Mouse (Mus musculus) neural tube, embryonic 14.5 days (tissue): Measurements from ENCODE around the gene Tlr7. TPM values are rescaled to one million over a fixed set of nuclear protein-coding genes. Genes with fewer than 3 reads are reported as not detected.
"Not testable (repeated sequence)": the region's sequence is repeated elsewhere in the genome, so short reads cannot be mapped to it uniquely, and the experiment has no call there.

ENCODE experiments used
- ATAC-seq: fragments of 200-750 bp; cut with Nextera tagmentation; 2 replicates; pipeline ENCODE4 v1.8.0; 2017; ENCODE audit warnings: low read depth, mild to moderate bottlenecking, moderate TSS enrichment, moderate library complexity
- H3K27ac ChIP-seq: fragments of 300-500 bp; sonication (generic); 2 replicates; pipeline ENCODE4 v1.5.1; 2014; ENCODE audit warnings: low read depth, mild to moderate bottlenecking, control low read depth, low read length, moderate library complexity, mixed read lengths
- H3K27me3 ChIP-seq: fragments of 300-500 bp; sonication (generic); 2 replicates; pipeline ENCODE4 v1.6.1; 2014; ENCODE audit warnings: low read length; ENCODE audit not compliant: control insufficient read depth, insufficient read depth
- H3K36me3 ChIP-seq: fragments of 300-500 bp; sonication (generic); 2 replicates; pipeline ENCODE4 v1.6.1; 2014; ENCODE audit warnings: low read length, mixed read lengths; ENCODE audit not compliant: control insufficient read depth, insufficient read depth
- H3K4me1 ChIP-seq: fragments of 300-500 bp; sonication (generic); 2 replicates; pipeline ENCODE4 v1.6.1; 2014; ENCODE audit warnings: low read length; ENCODE audit not compliant: control insufficient read depth, insufficient read depth
- H3K4me2 ChIP-seq: fragments of 300-500 bp; sonication (generic); 2 replicates; pipeline ENCODE4 v1.6.1; 2014; ENCODE audit warnings: mild to moderate bottlenecking, low read depth, low read length, control low read depth
- H3K4me3 ChIP-seq: fragments of 300-500 bp; sonication (generic); 2 replicates; pipeline ENCODE4 v1.5.1; 2014; ENCODE audit warnings: low read depth, low read length, control low read depth, mixed read lengths
- H3K9ac ChIP-seq: fragments of 300-500 bp; sonication (generic); replicated peaks from 2 replicates; pipeline ENCODE4 v1.6.1; 2014; ENCODE audit warnings: low read depth, mild to moderate bottlenecking, control low read depth, low read length, mixed read lengths
- H3K9me3 ChIP-seq: fragments of 300-500 bp; sonication (generic); 2 replicates; pipeline ENCODE4 v1.6.1; 2016; ENCODE audit warnings: low read length; ENCODE audit not compliant: control insufficient read depth
- WGBS: fragments of 180-500 bp; shearing (Covaris S2); extraction: QIAGEN DNeasy Blood & Tissue Kit; methylation state at CpG from one replicate; pipeline ENCODE4 v1.1.7; 2014; 5-methylcytosine and 5-hydroxymethylcytosine counted together
- polyA plus RNA-seq: library from polyadenylated mRNA; unstranded; fragments of >200 nt; fragmentation: Nextera tagmentation; extraction: Ambion mirVana; gene quantifications from 2 replicates; pipeline ENCODE4 v1.2.1, GENCODE M21; 2014

Gene Tlr7
- 0.21 and 0.49 TPM in 2 replicates for polyA plus RNA-seq

- no peak for ATAC-seq
- H3K27ac ChIP-seq, result no peak within 1 kb of the TSS
- 93% methylated on average over 6 of the region's 6 CpGs for WGBS
- no peaks in the 10 kb centered on the region for H3K36me3 ChIP-seq
- H3K9me3 ChIP-seq, result no peaks in the 10 kb centered on the region
- H3K9ac ChIP-seq, result no peak within 1 kb of the TSS
- H3K4me3 ChIP-seq, result no peak within 1 kb of the TSS
- H3K27me3 ChIP-seq, result no peaks in the 10 kb centered on the region
- H3K4me1 ChIP-seq, result no peaks in the 10 kb centered on the region
- no peak within 1 kb of the TSS for H3K4me2 ChIP-seq
These were observed at the start of gene Tlr7 for GRCm38 (mm10) chrX:167330399-167330798. TSS of gene Tlr7 (minus strand) at chrX:167330558.

- Histone ChIP-seq H3K27ac (no peak overlapping the region), H3K4me1 (no peaks in the 10 kb centered on the region), H3K4me2 (no peak overlapping the region), H3K4me3 (no peak overlapping the region), H3K9me3 (no peaks in the 10 kb centered on the region), H3K36me3 (no peaks in the 10 kb centered on the region), H3K9ac (no peak overlapping the region), H3K27me3 (peaks cover 2% of the 10 kb centered on the region; the same call in 1 of the 2 replicates)
- ATAC-seq, result no peak
- WGBS, result 64% methylated on average over 4 of the region's 4 CpGs
These were observed 49.7 kb upstream of the Tlr7 start for GRCm38 (mm10) chrX:167380073-167380472.

- 95% methylated on average over 3 of the region's 3 CpGs for WGBS
- not testable (repeated sequence) for H3K9me3 ChIP-seq, ATAC-seq, H3K9ac ChIP-seq, H3K36me3 ChIP-seq, H3K4me2 ChIP-seq, H3K4me3 ChIP-seq, H3K27me3 ChIP-seq, H3K4me1 ChIP-seq, H3K27ac ChIP-seq
These were observed 30.9 kb upstream of the Tlr7 start for GRCm38 (mm10) chrX:167361231-167361630.

- Histone ChIP-seq H3K4me3 (no peak overlapping the region), H3K36me3 (no peaks in the 10 kb centered on the region), H3K27ac (no peak overlapping the region), H3K27me3 (no peaks in the 10 kb centered on the region), H3K9ac (no peak overlapping the region), H3K4me2 (no peak overlapping the region), H3K4me1 (no peaks in the 10 kb centered on the region), H3K9me3 (no peaks in the 10 kb centered on the region)
- ATAC-seq, result no peak
- 92% methylated on average over 7 of the region's 7 CpGs for WGBS
These were observed 29.3 kb upstream of the Tlr7 start for GRCm38 (mm10) chrX:167359704-167360103.

- 82% methylated on average over 2 of the region's 2 CpGs for WGBS
- H3K4me3 ChIP-seq, result no peak overlapping the region
These were observed 27.1 kb upstream of the Tlr7 start for GRCm38 (mm10) chrX:167357415-167357814.

GRCm38 (mm10) chrX:167355965-167356364 is 25.6 kb upstream of the Tlr7 start:
- no peaks in the 10 kb centered on the region for H3K9me3 ChIP-seq
- H3K27ac ChIP-seq, result no peak overlapping the region
- ATAC-seq, result no peak
- no peaks in the 10 kb centered on the region for H3K36me3 ChIP-seq
- 89% methylated on average over 3 of the region's 3 CpGs for WGBS
- H3K9ac ChIP-seq, result no peak overlapping the region
- H3K4me1 ChIP-seq, result no peaks in the 10 kb centered on the region
- no peak overlapping the region for H3K4me3 ChIP-seq
- H3K4me2 ChIP-seq, result no peak overlapping the region
- H3K27me3 ChIP-seq, result no peaks in the 10 kb centered on the region

More at GRCm38 (mm10) chrX:167357415-167357814, 27.1 kb upstream of the Tlr7 start:
- Histone ChIP-seq H3K27ac (no peak overlapping the region), H3K9ac (no peak overlapping the region), H3K9me3 (no peaks in the 10 kb centered on the region), H3K4me1 (no peaks in the 10 kb centered on the region), H3K27me3 (no peaks in the 10 kb centered on the region), H3K36me3 (no peaks in the 10 kb centered on the region), H3K4me2 (no peak overlapping the region)
- no peak for ATAC-seq

- H3K4me3 ChIP-seq, result no peak overlapping the region
- no peak for ATAC-seq
- no peaks in the 10 kb centered on the region for H3K27me3 ChIP-seq
- H3K36me3 ChIP-seq, result no peaks in the 10 kb centered on the region
- no peaks in the 10 kb centered on the region for H3K9me3 ChIP-seq
- WGBS, result 89% methylated on average over 2 of the region's 2 CpGs
- no peak overlapping the region for H3K4me2 ChIP-seq
- H3K27ac ChIP-seq, result no peak overlapping the region
- H3K4me1 ChIP-seq, result no peaks in the 10 kb centered on the region
- no peak overlapping the region for H3K9ac ChIP-seq
These were observed 23.3 kb upstream of the Tlr7 start for GRCm38 (mm10) chrX:167353617-167354016.

- 82% methylated on average over 1 of the region's 1 CpGs for WGBS
These were observed 16.1 kb upstream of the Tlr7 start for GRCm38 (mm10) chrX:167346440-167346839.

GRCm38 (mm10) chrX:167344356-167344755 is 14.0 kb upstream of the Tlr7 start:
- Histone ChIP-seq H3K4me1 (no peaks in the 10 kb centered on the region), H3K27me3 (no peaks in the 10 kb centered on the region), H3K27ac (no peak overlapping the region), H3K9me3 (no peaks in the 10 kb centered on the region), H3K9ac (no peak overlapping the region), H3K4me3 (no peak overlapping the region), H3K4me2 (no peak overlapping the region), H3K36me3 (no peaks in the 10 kb centered on the region)
- no peak for ATAC-seq
- WGBS, result 89% methylated on average over 1 of the region's 1 CpGs

More at GRCm38 (mm10) chrX:167346440-167346839, 16.1 kb upstream of the Tlr7 start:
- ATAC-seq, result no peak
- H3K36me3 ChIP-seq, result no peaks in the 10 kb centered on the region
- H3K4me3 ChIP-seq, result no peak overlapping the region
- no peak overlapping the region for H3K27ac ChIP-seq
- H3K27me3 ChIP-seq, result no peaks in the 10 kb centered on the region
- H3K9me3 ChIP-seq, result no peaks in the 10 kb centered on the region
- no peaks in the 10 kb centered on the region for H3K4me1 ChIP-seq
- no peak overlapping the region for H3K4me2 ChIP-seq
- H3K9ac ChIP-seq, result no peak overlapping the region
